Mouse (Mus musculus): ENCODE measurements around the gene Gnb2. TPM values are rescaled to one million over a fixed set of nuclear protein-coding genes. Genes with fewer than 3 reads are reported as not detected.
A peak's percentile ranks its signal among the peaks of the same experiment; 100 is the strongest.

The Gnb2 gene
- total RNA-seq, 2 experiments from 2014 or later = 570 to 583 TPM

GRCm38 (mm10) chr5:137562965-137563364 is 29.7 kb upstream of the Gnb2 start:
- Histone ChIP-seq H3K4me3 (no peak overlapping the region), H3K27ac (peak overlapping the region; percentile 28; the same call in 1 of the 2 replicates)
- intact Hi-C loops (cut with DNase I) = no loop called here
- peak in 1 of 2 experiments; percentile 47 for DNase-seq (ENCODE audit: extremely low spot score in 1 of 2, low spot score in 2 of 2)
- no peak for TF ChIP-seq CTCF (IDR thresholded peaks at IDR 0.05)

DNA sequence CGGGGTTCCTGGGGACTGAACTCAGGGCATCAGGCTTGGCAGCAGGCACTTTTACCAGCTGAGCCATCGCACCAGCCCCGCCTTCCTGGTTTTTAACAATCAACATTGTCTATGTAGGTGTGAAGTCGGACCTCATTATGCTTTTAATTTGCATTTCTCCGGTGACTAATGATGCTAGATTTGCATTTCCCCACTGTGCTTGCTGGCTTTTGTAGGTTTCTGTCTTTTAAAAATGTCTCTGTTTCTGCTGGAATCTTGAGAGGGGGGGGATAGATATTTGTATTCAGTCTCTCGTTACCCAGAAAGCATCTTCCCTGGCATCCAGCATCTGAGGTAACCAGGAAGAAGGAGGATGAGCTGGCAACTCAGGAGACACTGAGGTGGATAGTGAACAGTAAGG is 28.2 kb upstream of the Gnb2 start:
- TF ChIP-seq CTCF (IDR thresholded peaks at IDR 0.05) = no peak
- Histone ChIP-seq H3K4me3 (no peak overlapping the region), H3K27ac (no peak overlapping the region)
- peak in 1 of 2 experiments; percentile 26 for DNase-seq (ENCODE audit: extremely low spot score in 1 of 2, low spot score in 2 of 2)
- intact Hi-C loops (cut with DNase I) = no loop called here

DNA sequence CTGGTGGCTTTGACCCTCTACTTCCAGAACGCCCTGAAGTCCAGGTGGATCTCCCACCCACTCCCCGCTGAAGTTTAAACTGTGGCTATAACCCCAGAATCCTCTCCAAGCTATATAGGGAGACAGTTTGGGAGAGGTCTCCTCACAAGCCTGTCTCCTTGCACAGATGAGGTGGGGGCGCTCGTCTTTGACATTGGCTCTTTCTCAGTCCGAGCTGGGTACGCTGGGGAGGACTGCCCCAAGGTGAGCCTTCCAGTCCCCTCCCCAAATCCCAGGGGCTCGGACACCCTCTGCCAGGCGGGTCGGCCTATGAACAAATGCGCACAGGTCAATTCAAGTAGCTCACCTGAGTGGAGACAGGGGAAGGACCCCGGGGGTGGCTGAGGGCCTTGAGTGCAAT is 20.6 kb upstream of the Gnb2 start:
- DNase-seq (ENCODE audit: extremely low spot score in 1 of 2, low spot score in 2 of 2) = no peak
- TF ChIP-seq CTCF (IDR thresholded peaks at IDR 0.05) = no peak
- intact Hi-C loops (cut with DNase I) = loop anchor here (1.0 kb wide), 1 partner anchor 21 kb away; the partner anchor contains the start of genes Epo and Gnb2
- H3K4me3 ChIP-seq = peak overlapping the region; percentile 80
- H3K27ac ChIP-seq = peak overlapping the region; percentile 86

- H3K27ac ChIP-seq = peak within 1 kb of the TSS; percentile 86
- intact Hi-C loops (cut with DNase I) = loop anchor here (1.0 kb wide), 1 partner anchor 20 kb away; the partner anchor contains the start of genes Epo and Gnb2
- H3K4me3 ChIP-seq = peak within 1 kb of the TSS; percentile 80
- TF ChIP-seq CTCF (IDR thresholded peaks at IDR 0.05) = no peak
- peak; percentile 91 to 93 for DNase-seq (ENCODE audit: extremely low spot score in 1 of 2, low spot score in 2 of 2)
These were observed 20.1 kb upstream of the Gnb2 start, which contains the start of gene Actl6b for GRCm38 (mm10) chr5:137553411-137553837. Gene Actl6b, plus strand, starts transcription at chr5:137553517.

DNA sequence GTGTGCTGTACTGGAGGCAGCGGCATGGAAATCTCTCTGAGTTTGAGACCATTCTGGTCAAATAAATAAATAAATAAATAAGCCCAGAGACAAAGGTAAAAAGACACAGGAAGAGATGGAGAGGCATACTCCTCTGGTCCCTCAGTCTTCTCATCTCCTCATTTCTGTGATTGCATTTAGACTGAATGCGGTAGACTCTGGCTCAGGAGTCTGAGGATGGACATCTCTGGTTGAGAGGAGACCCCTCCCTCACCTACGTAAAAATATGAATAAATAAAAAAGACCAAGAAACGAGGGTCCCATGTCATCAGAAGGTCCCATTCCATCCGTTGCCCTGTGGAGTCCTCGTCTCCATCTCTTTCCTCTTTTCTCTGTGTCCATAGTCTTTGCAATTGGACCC is 19.7 kb upstream of the Gnb2 start:
- Histone ChIP-seq H3K27ac (peak overlapping the region; percentile 86), H3K4me3 (peak overlapping the region; percentile 80)
- intact Hi-C loops (cut with DNase I) = loop anchor here (1.0 kb wide), 1 partner anchor 20 kb away; the partner anchor contains the start of genes Epo and Gnb2
- no peak for DNase-seq (ENCODE audit: extremely low spot score in 1 of 2, low spot score in 2 of 2)
- no peak for TF ChIP-seq CTCF (IDR thresholded peaks at IDR 0.05)

DNA sequence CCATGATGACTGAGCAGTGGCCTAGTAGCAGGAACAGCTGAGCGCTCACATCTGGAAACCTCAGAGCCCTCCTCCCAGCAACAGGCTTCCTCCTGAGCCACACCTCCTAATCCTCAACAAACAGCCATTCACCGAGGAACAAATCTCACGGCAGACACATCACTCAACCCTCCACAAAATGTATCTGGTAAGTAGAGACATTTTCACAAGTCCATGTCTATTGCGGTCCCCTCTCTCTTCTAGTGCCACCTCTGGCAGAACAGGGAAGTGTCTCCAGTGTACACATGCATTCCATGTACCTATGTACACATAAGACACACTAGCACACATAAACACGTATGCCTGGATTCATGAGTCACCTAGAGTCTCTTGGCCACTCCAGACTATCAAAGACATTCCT is 17.8 kb upstream of the Gnb2 start:
- no peak for DNase-seq (ENCODE audit: extremely low spot score in 1 of 2, low spot score in 2 of 2)
- TF ChIP-seq CTCF (IDR thresholded peaks at IDR 0.05) = peak; percentile 48
- intact Hi-C loops (cut with DNase I) = no loop called here
- no peak overlapping the region for H3K27ac ChIP-seq
- H3K4me3 ChIP-seq = no peak overlapping the region

GRCm38 (mm10) chr5:137549840-137550239 is 16.5 kb upstream of the Gnb2 start:
- no peak for DNase-seq (ENCODE audit: extremely low spot score in 1 of 2, low spot score in 2 of 2)
- intact Hi-C loops (cut with DNase I) = no loop called here
- Histone ChIP-seq H3K27ac (no peak overlapping the region), H3K4me3 (no peak overlapping the region)
- TF ChIP-seq CTCF (IDR thresholded peaks at IDR 0.05) = no peak

- no peak overlapping the region for H3K4me3 ChIP-seq
- DNase-seq (ENCODE audit: extremely low spot score in 1 of 2, low spot score in 2 of 2) = no peak
- intact Hi-C loops (cut with DNase I) = no loop called here
- no peak overlapping the region for H3K27ac ChIP-seq
- TF ChIP-seq CTCF (IDR thresholded peaks at IDR 0.05) = no peak
These were observed 12.3 kb upstream of the Gnb2 start for GRCm38 (mm10) chr5:137545596-137545995.

- Histone ChIP-seq H3K4me3 (no peak overlapping the region), H3K27ac (no peak overlapping the region)
- no peak for DNase-seq (ENCODE audit: extremely low spot score in 1 of 2, low spot score in 2 of 2)
- TF ChIP-seq CTCF (IDR thresholded peaks at IDR 0.05) = no peak
- intact Hi-C loops (cut with DNase I) = no loop called here
These were observed 11.6 kb upstream of the Gnb2 start for GRCm38 (mm10) chr5:137544926-137545325.

GRCm38 (mm10) chr5:137541768-137542540 is 8.6 kb upstream of the Gnb2 start:
- H3K4me3 ChIP-seq = no peak overlapping the region
- intact Hi-C loops (cut with DNase I) = no loop called here
- TF ChIP-seq CTCF (IDR thresholded peaks at IDR 0.05) = no peak
- DNase-seq (ENCODE audit: extremely low spot score in 1 of 2, low spot score in 2 of 2) = no peak
- no peak overlapping the region for H3K27ac ChIP-seq

- Histone ChIP-seq H3K4me3 (no peak overlapping the region), H3K27ac (no peak overlapping the region)
- TF ChIP-seq CTCF (IDR thresholded peaks at IDR 0.05) = no peak
- DNase-seq (ENCODE audit: extremely low spot score in 1 of 2, low spot score in 2 of 2) = no peak
- intact Hi-C loops (cut with DNase I) = no loop called here
These were observed 7.7 kb upstream of the Gnb2 start for GRCm38 (mm10) chr5:137540991-137541390.

DNA sequence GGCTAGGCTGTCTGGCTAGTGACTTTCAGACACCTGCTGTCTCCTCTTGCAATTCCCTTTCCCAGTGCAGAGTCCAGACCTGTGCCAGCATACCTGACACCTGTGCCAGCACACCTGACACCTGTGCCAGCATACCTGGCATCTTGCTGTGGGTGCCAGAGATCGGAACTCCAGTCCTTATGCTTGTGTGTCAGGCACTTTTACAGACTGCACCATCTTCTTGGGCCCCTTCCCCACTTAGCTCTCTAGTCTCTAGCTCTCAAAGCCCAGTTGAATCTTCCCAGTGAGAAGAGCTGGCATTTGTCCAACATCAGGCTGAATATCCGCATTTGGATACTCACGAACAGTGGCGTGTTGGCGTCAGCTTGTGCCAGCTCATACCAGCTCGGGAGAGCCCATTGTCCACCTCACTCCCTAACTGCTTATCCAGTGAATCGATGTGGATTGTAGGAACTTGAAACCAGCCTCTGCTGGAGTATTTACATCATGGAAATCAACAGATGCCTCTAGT is 6.0 kb upstream of the Gnb2 start:
- no peak for DNase-seq (ENCODE audit: extremely low spot score in 1 of 2, low spot score in 2 of 2)
- Histone ChIP-seq H3K4me3 (no peak overlapping the region), H3K27ac (no peak overlapping the region)
- intact Hi-C loops (cut with DNase I) = no loop called here
- TF ChIP-seq CTCF (IDR thresholded peaks at IDR 0.05) = no peak
